Mouse (Mus musculus) heart, postnatal 0 days (tissue): ENCODE measurements around the gene Olfr1441.

Experiments
- CTCF ChIP-seq: IDR thresholded peaks from 2 replicates; pipeline ENCODE4 v1.5.1; 2016; ENCODE audit warnings: antibody characterized with exemption, control low read depth, low read depth
- EP300 ChIP-seq: IDR thresholded peaks from 2 replicates; pipeline ENCODE4 v1.6.1; 2016; ENCODE audit warnings: antibody characterized with exemption, low read depth

DNA sequence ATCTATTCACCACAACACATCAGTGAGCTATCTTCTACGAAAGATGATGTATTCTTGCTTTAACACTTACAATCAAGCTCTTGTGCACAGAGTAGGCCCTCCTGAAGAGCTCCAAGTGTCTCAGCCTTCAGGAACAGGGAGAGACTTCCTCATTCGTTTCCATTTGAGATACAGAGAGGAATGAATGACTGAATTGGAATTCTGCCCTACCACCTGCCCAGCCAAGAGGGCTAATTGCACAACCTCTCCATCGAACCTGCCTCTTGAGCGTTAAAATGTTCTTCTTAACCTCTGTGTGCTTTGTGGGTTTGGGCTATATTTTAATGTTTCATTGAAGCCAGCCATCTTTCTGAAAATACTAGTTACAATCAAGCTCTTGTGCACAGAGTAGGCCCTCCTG lies 47.4 kb downstream of the Olfr1441 start:
- TF ChIP-seq CTCF, result no peak
- TF ChIP-seq EP300, result no peak
